Mouse (Mus musculus): ENCODE measurements at regions not wholly inside any gene's neighbourhood (a gene's known extent, or its start where the extent isn't known, plus 50 kb on each side); places are given as distances from the start of the nearest gene placed in this dataset.

GRCm38 (mm10) chr9:116373396-116373795 lies 198.2 kb upstream of the Tgfbr2 start:
- intact Hi-C loops (cut with DNase I): no loop called here
- DNase-seq: no peak

- intact Hi-C loops (cut with DNase I): no loop called here
- DNase-seq: no peak
Observed at GRCm38 (mm10) chr9:116369059-116369718, 194.0 kb upstream of the Tgfbr2 start.

- DNase-seq: no peak
- intact Hi-C loops (cut with DNase I): no loop called here
Observed at GRCm38 (mm10) chr9:116366713-116367112, 191.6 kb upstream of the Tgfbr2 start.

- intact Hi-C loops (cut with DNase I): no loop called here
- DNase-seq: no peak
Observed at GRCm38 (mm10) chr9:116366193-116366592, 191.0 kb upstream of the Tgfbr2 start.

GRCm38 (mm10) chr9:116365701-116366100 lies 190.5 kb upstream of the Tgfbr2 start:
- no peak for DNase-seq
- intact Hi-C loops (cut with DNase I): no loop called here

GRCm38 (mm10) chr9:116365016-116365685 lies 190.0 kb upstream of the Tgfbr2 start:
- DNase-seq: peak; percentile 41

GRCm38 (mm10) chr9:116361092-116361491 lies 185.9 kb upstream of the Tgfbr2 start:
- intact Hi-C loops (cut with DNase I): no loop called here
- DNase-seq: no peak

More at GRCm38 (mm10) chr9:116365016-116365685, 190.0 kb upstream of the Tgfbr2 start:
- intact Hi-C loops (cut with DNase I): no loop called here

GRCm38 (mm10) chr9:116354056-116354732 lies 179.0 kb upstream of the Tgfbr2 start:
- intact Hi-C loops (cut with DNase I): no loop called here
- DNase-seq: no peak

- intact Hi-C loops (cut with DNase I): no loop called here
- no peak for DNase-seq
Observed at GRCm38 (mm10) chr9:116352801-116353494, 177.8 kb upstream of the Tgfbr2 start.

GRCm38 (mm10) chr9:116350804-116351547 lies 175.8 kb upstream of the Tgfbr2 start:
- peak; percentile 68 for DNase-seq

GRCm38 (mm10) chr9:116347021-116347420 lies 171.9 kb upstream of the Tgfbr2 start:
- intact Hi-C loops (cut with DNase I): loop anchor here (10.0 kb wide), 1 partner anchor 262 kb away; no protein-coding TSS in a partner anchor
- DNase-seq: no peak

More at GRCm38 (mm10) chr9:116350804-116351547, 175.8 kb upstream of the Tgfbr2 start:
- intact Hi-C loops (cut with DNase I): no loop called here

GRCm38 (mm10) chr9:116346495-116346894 lies 171.3 kb upstream of the Tgfbr2 start:
- no peak for DNase-seq
- intact Hi-C loops (cut with DNase I): loop anchor here (10.0 kb wide), 1 partner anchor 262 kb away; no protein-coding TSS in a partner anchor

- no peak for DNase-seq
- intact Hi-C loops (cut with DNase I): loop anchor here (10.0 kb wide), 1 partner anchor 258 kb away; no protein-coding TSS in a partner anchor
Observed at GRCm38 (mm10) chr9:116343086-116343481, 167.9 kb upstream of the Tgfbr2 start.

- no peak for DNase-seq
- intact Hi-C loops (cut with DNase I): loop anchor here (10.0 kb wide), 1 partner anchor 258 kb away; no protein-coding TSS in a partner anchor
Observed at GRCm38 (mm10) chr9:116342446-116343085, 167.4 kb upstream of the Tgfbr2 start.

GRCm38 (mm10) chr9:116342009-116342408 lies 166.8 kb upstream of the Tgfbr2 start:
- intact Hi-C loops (cut with DNase I): loop anchor here (10.0 kb wide), 1 partner anchor 257 kb away; no protein-coding TSS in a partner anchor
- DNase-seq: no peak

GRCm38 (mm10) chr9:116340952-116341351 lies 165.8 kb upstream of the Tgfbr2 start:
- intact Hi-C loops (cut with DNase I): loop anchor here (10.0 kb wide), 1 partner anchor 256 kb away; no protein-coding TSS in a partner anchor

GRCm38 (mm10) chr9:116338729-116339100 lies 163.6 kb upstream of the Tgfbr2 start:
- DNase-seq: no peak
- intact Hi-C loops (cut with DNase I): no loop called here

More at GRCm38 (mm10) chr9:116340952-116341351, 165.8 kb upstream of the Tgfbr2 start:
- no peak for DNase-seq

- no peak for DNase-seq
- intact Hi-C loops (cut with DNase I): no loop called here
Observed at GRCm38 (mm10) chr9:116338093-116338728, 163.1 kb upstream of the Tgfbr2 start.

- intact Hi-C loops (cut with DNase I): no loop called here
- DNase-seq: no peak
Observed at GRCm38 (mm10) chr9:116337446-116338010, 162.4 kb upstream of the Tgfbr2 start.

All from left cerebral cortex, postnatal 4 days (tissue).